Mouse (Mus musculus): ENCODE measurements around the gene Arfgap3.

GRCm38 (mm10) chr15:83351546-83351945 is 1.5 kb upstream of the Arfgap3 start:
- TF ChIP-seq POLR2A (IDR thresholded peaks at IDR 0.05; ENCODE audit: insufficient read length, low read depth) (no peak), USF1 (IDR thresholded peaks at IDR 0.05; ENCODE audit: low read depth) (no peak), MAX (IDR thresholded peaks at IDR 0.05; ENCODE audit: low read depth) (no peak), E2F4 (IDR thresholded peaks at IDR 0.05; ENCODE audit: insufficient read depth) (no peak), TCF12 (IDR thresholded peaks at IDR 0.05; ENCODE audit: insufficient read depth, poor library complexity, severe bottlenecking) (no peak), CEBPB (IDR thresholded peaks at IDR 0.05; ENCODE audit: insufficient read depth, poor library complexity, severe bottlenecking) (no peak), POLR2AphosphoS2 (IDR thresholded peaks at IDR 0.05; ENCODE audit: insufficient read length, low read depth) (no peak), MYOD1 (IDR thresholded peaks at IDR 0.05; ENCODE audit: control insufficient read depth in 1 of 3, insufficient read length in 2 of 3, low read depth in 2 of 3) (no peak), REST (IDR thresholded peaks at IDR 0.05; ENCODE audit: insufficient read depth, insufficient read length) (no peak), TCF3 (IDR thresholded peaks at IDR 0.05; ENCODE audit: insufficient read length, low read depth) (no peak)
